Mouse (Mus musculus) layer of hippocampus, adult 8-10 months (tissue): ENCODE data around the gene Ttc21a. TPM values are rescaled to one million over a fixed set of nuclear protein-coding genes. Genes with fewer than 3 reads are reported as not detected.

ENCODE experiments used
- DNase-seq, 2 experiments: peaks; one replicate each; pipeline ENCODE4 v3.0.0; 2022; ENCODE audit warnings: low spot score in 2 of 2
- total RNA-seq, 4 experiments: library from RNA; stranded (reverse); gene quantifications; 2 replicates each; pipeline ENCODE4 v1.2.4; 2022

Ttc21a gene
- total RNA-seq, result 1 to 10 TPM; 1.2 to 2.8 (median 1.4) TPM

DNA sequence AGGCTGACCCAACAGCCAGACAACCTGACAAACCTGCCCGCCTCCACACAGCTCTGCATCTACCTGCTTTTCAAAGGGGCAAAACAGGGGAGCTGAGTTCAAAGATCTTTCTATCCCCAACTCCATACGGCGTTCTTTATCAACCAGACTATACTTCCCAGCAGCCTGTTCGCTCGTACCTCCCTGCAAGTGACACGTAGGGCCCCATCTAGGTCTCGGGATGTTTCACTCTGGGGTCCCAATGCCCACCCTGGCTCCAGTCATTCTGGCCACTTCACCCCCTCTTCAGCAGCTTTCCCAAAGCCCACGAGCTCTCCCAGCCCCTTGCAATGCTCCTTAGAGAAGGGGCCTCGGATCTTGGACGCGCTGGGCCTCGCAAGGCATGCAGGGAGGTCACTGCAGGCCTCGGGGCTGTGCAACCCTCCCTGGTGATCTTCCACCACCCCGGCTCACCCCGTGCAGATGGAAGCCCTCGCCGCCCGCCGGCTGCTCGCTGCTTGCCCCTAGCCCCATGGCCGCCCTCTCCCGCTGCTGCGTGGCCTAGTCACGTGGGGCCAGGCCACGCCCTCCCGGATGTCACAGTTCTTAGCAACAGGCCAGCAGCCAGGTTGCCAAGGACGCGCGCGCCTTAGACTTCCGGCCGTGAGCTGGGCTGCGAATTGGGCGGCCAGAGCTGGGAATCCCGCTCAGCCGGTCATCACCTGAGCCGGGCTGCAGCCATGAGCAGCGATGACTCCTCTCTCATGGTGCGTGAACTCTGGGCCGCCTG is at the start of gene Ttc21a, which contains the start of gene Gorasp1:
Ttc21a (plus strand) TSS at position 602 of the 769 bp plus-strand sequence.
Gorasp1 (minus strand) TSS at position 561 of the 769 bp plus-strand sequence.
- DNase-seq, result peak; percentile 86 to 91

- no peak for DNase-seq
Observed at GRCm38 (mm10) chr9:119888843-119889246, 48.6 kb upstream of the Ttc21a start.

- no peak for DNase-seq
Observed at GRCm38 (mm10) chr9:119889446-119889845, 48.0 kb upstream of the Ttc21a start.

- no peak for DNase-seq
Observed at GRCm38 (mm10) chr9:119890692-119891091, 46.7 kb upstream of the Ttc21a start.

- no peak for DNase-seq
Observed at GRCm38 (mm10) chr9:119893881-119894280, 43.5 kb upstream of the Ttc21a start.

- peak; percentile 97 to 98 for DNase-seq
Observed at GRCm38 (mm10) chr9:119894339-119895009, 42.9 kb upstream of the Ttc21a start, which contains the start of gene Wdr48. Gene Wdr48, plus strand, starts transcription at chr9:119894878.

GRCm38 (mm10) chr9:119895040-119895721 is 42.2 kb upstream of the Ttc21a start:
- DNase-seq, result peak in 1 of 2 experiments; percentile 22

DNA sequence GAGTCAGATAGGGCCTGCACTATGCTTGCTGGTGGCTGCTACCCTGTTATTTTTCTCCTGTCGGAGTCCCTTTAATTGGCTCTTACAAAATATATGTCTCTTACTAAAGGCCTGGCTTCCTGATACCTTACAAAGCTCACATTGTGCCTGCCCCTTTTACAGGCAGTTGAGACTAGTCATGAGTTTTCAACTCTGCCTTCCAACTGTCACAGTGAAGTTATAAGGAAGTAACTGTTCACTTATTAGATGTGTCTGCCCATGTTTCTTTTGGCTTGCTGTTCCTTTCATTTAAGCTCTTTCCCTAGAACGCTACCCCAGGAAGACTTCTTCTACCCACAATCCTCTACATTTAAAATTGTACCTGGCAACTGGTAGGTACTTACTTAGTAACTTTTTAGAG is 38.0 kb upstream of the Ttc21a start:
- no peak for DNase-seq

DNA sequence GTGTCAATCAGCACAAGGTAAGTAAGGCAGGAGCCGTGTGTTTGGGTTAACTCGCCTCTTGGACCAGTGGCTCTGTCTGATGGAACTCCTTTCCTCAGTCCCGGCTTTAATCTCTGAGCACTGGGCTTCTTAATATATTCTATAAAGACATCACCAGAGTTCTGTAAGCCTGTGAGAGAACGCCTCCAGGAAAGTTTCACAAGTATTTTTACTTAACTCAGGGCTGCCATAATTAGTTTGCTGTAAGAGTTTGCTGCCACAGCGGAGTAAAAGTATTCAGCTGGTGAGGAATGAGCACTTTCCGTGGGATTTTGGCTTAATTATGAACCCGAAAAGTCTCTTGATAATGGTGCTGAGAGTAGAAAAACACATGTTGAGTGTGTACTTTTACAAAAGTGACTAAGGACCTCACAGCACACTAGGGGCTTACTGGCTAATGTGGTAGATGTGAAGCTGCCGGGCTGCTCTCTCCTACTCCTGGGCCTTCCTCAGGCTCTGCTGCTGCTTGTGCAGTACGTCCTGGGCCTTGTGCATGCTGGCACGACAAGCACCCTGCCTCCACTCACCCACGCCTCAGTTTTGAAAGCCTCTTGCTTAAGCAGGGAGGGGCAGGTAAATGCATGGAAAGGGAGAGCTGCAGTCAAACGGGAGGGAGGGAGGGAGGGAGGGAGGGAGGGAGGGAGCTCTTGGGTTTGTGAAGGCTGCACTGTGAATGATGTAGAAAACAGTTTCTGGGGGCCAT is 34.8 kb upstream of the Ttc21a start:
- DNase-seq, result no peak

GRCm38 (mm10) chr9:119908708-119909107 is 28.7 kb upstream of the Ttc21a start:
- DNase-seq, result no peak

GRCm38 (mm10) chr9:119909931-119910330 is 27.5 kb upstream of the Ttc21a start:
- no peak for DNase-seq

- DNase-seq, result no peak
Observed at GRCm38 (mm10) chr9:119913087-119913838, 24.1 kb upstream of the Ttc21a start.

- no peak for DNase-seq
Observed at GRCm38 (mm10) chr9:119919858-119920257, 17.5 kb upstream of the Ttc21a start.

GRCm38 (mm10) chr9:119923462-119923861 is 13.9 kb upstream of the Ttc21a start:
- DNase-seq, result no peak

- no peak for DNase-seq
Observed at GRCm38 (mm10) chr9:119925120-119925657, 12.2 kb upstream of the Ttc21a start.

DNA sequence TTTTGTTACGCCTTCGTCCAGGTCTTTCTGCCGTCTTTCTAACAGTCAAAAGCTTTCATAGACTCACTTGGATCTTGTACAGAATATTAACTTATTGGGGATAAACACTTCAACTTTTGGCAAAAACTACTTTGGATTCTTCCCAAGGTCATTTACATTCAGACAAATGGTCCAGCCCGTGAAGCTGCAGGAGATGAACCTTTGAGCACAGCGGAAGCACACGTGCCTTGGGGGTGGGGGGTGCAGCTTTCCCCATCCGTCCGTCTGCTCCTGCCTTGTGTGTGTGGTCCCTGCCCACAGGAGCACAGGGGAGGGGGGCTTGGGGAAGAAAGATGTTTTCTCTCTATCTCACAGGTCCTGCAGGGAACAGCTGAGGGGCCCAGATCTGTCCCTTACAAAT is 11.7 kb upstream of the Ttc21a start:
- no peak for DNase-seq

- no peak for DNase-seq
Observed at GRCm38 (mm10) chr9:119926497-119926896, 10.9 kb upstream of the Ttc21a start.

DNA sequence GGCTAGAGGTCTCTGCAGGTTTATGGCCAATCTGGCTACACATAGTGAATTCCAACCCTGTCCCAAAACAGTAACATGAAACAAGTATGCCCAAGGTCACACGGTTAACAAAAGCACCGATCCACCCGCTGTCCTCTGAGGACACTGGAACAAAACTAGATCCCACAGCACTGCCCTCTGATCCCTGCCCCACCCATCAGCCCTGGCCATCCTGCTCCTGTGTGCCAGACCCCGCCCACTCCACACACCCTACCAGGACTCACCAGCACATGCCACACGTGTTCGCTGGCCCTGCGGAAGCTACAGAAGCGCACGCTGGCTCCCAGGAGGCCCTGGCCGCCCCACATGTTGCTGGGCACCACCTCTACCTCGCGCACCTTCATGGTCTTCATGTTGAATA is 5.0 kb upstream of the Ttc21a start:
- no peak for DNase-seq

DNA sequence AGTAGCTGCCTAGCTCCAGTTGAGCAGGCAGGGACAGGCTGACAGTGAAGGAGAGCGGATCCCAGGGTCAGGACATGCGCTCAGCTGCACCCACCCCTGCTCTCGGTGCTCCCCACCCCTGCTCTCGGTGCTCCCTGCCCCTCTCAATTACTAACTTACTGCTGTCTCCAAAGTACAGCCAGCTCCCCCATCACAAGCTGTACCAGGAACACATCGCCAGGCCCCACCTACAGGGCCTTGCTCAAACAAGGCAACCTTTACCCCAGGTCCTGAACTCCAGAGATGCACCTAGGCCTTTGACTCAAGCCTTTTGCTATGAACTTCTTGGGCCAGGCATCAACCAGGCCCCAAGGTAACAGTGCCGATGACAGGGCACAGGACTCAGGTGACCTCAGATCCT is 3.7 kb upstream of the Ttc21a start:
- DNase-seq, result no peak

DNA sequence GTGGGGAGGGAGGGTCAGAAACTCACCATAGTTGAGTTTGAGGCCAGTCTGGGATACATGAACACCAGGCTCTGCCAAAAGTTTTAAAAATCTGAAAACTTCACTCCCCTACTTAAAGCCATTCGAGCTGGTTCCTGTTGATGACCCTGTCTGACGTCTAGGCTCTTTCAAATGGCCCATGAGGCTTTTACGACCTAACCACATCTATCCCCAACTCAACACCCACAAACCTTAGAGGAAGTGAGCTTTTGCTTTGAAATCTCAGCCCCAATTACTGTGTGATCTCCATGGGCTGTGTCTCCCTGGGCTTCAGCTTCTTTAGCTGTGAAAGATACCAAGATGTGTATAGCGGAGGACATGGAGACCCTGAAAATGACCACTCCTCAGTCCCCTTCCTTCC is 1.1 kb downstream of the Ttc21a start:
- DNase-seq, result no peak
